Comparison of ENCODE assay signal across 8 mouse cellular contexts in the genomic region with DNA sequence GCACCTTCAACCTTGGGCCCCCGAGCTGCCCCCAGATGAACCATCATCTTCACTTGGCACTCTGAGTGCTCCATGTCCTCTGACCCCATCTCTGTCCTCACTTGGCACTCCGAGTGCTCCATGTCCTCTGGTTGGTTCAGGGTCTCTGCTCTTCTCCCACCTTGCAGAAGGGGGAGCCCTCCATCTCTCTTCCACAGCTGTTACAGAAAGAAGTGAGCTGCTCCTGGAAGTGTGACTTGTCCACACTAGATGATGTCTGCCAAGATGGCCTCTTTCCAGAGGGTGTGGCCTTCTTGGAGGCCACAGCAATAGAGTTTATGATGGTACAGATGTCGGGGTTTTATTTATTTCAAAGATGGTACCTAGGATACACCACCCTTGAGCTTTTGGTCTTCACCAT. TPM values are rescaled to one million over a fixed set of nuclear protein-coding genes. Genes with fewer than 3 reads are reported as not detected.
DNase-seq lines count a peak whose midpoint lies in the region; ATAC-seq lines count a peak whose summit lies in the region.

No protein-coding gene starts in this region.

- DNase-seq in embryonic facial prominence, embryonic 14.5 days (ENCODE audit: low spot score) = peak; percentile 43
- DNase-seq in embryonic facial prominence, embryonic 10.5 days (ENCODE audit: low spot score) = no peak
- peak; percentile 45 for DNase-seq in ES-CJ7 (ENCODE audit: low read depth, low spot score)
- peak; percentile 27 to 63 for DNase-seq in gastrocnemius, postnatal 36 days
- DNase-seq in lung, postnatal 10 days = peak; percentile 88
- DNase-seq in right cerebral cortex, adult 18-20 months = no peak

- intact Hi-C loops in gastrocnemius, postnatal 36 days (cut with DNase I) = no loop called here

- 66% methylated on average over 3 of the region's 3 CpGs for whole genome bisulfite sequencing in embryonic facial prominence, embryonic 14.5 days
- 80% methylated on average over 3 of the region's 3 CpGs for WGBS in embryonic facial prominence, embryonic 10.5 days

- H3K4me3 ChIP-seq in embryonic facial prominence, embryonic 14.5 days (ENCODE audit: low read depth, low read length) = no peak overlapping the region
- H3K4me3 ChIP-seq in embryonic facial prominence, embryonic 10.5 days = no peak overlapping the region

- ATAC-seq in embryonic facial prominence, embryonic 14.5 days (ENCODE audit: low read depth) = no peak
- no peak for ATAC-seq in monocyte, adult 5-6 weeks (replicated peaks; ENCODE audit: insufficient number of reproducible peaks, low FRiP score, low TSS enrichment, poor library complexity, severe bottlenecking)
- no peak for ATAC-seq in megakaryocyte-erythroid progenitor cell, adult 5-6 weeks (replicated peaks; ENCODE audit: low FRiP score, low TSS enrichment, poor library complexity, severe bottlenecking)

- H3K9ac ChIP-seq in embryonic facial prominence, embryonic 14.5 days (ENCODE audit: low read depth, low read length) = no peak overlapping the region

- no peaks in the 10 kb centered on the region for H3K27me3 ChIP-seq in embryonic facial prominence, embryonic 14.5 days (replicated peaks; ENCODE audit: control insufficient read depth, insufficient read depth, low read length)
- no peaks in the 10 kb centered on the region for H3K27me3 ChIP-seq in embryonic facial prominence, embryonic 10.5 days (replicated peaks; ENCODE audit: low read depth, poor library complexity, severe bottlenecking)

- no peak overlapping the region for H3K27ac ChIP-seq in embryonic facial prominence, embryonic 14.5 days (replicated peaks; ENCODE audit: low read depth, low read length)
- no peak overlapping the region for H3K27ac ChIP-seq in embryonic facial prominence, embryonic 10.5 days (replicated peaks)

- no peaks in the 10 kb centered on the region for H3K36me3 ChIP-seq in embryonic facial prominence, embryonic 14.5 days (ENCODE audit: control insufficient read depth, insufficient read depth, low read length)
- H3K36me3 ChIP-seq in embryonic facial prominence, embryonic 10.5 days (replicated peaks) = no peaks in the 10 kb centered on the region

- no peak overlapping the region for H3K4me2 ChIP-seq in embryonic facial prominence, embryonic 14.5 days (ENCODE audit: low read depth, low read length)

- H3K9me3 ChIP-seq in embryonic facial prominence, embryonic 14.5 days (ENCODE audit: control insufficient read depth, low read length) = no peaks in the 10 kb centered on the region
- H3K9me3 ChIP-seq in embryonic facial prominence, embryonic 10.5 days = no peaks in the 10 kb centered on the region

- no peaks in the 10 kb centered on the region for H3K4me1 ChIP-seq in embryonic facial prominence, embryonic 14.5 days (ENCODE audit: control insufficient read depth, insufficient read depth, low read length)
- H3K4me1 ChIP-seq in embryonic facial prominence, embryonic 10.5 days = peaks cover 14% of the 10 kb centered on the region

RNA-seq across cellular contexts. Expression of a gene that starts 38.8 kb away (rescaled TPM):
- 1.1 and 1.2 TPM in 2 replicates for polyA plus RNA-seq in embryonic facial prominence, embryonic 14.5 days (2014; fragmentation: Nextera tagmentation; extraction: Ambion mirVana)
- polyA plus RNA-seq in embryonic facial prominence, embryonic 10.5 days (2016; fragmentation: Nextera tagmentation; extraction: Ambion mirVana) = 1.4 and 1.7 TPM in 2 replicates
- not detected for total RNA-seq in gastrocnemius, postnatal 36 days (2021)
- not detected in 3 replicates for total RNA-seq in monocyte, adult 5-6 weeks (2017)
- not detected in 2 replicates for total RNA-seq in megakaryocyte-erythroid progenitor cell, adult 5-6 weeks (2014; fragmentation: Nextera tagmentation)
- not detected in 2 replicates for total RNA-seq in megakaryocyte-erythroid progenitor cell, adult 5-6 weeks (2017)

Comparison
In these comparisons a context has a peak if more than half of its experiments do, and no peak if none do; other contexts are left out.
1. DNase-seq: peak in embryonic facial prominence, embryonic 14.5 days (single experiment), ES-CJ7 (single experiment), gastrocnemius, postnatal 36 days (2 of 2) and lung, postnatal 10 days (single experiment); none in embryonic facial prominence, embryonic 10.5 days (single experiment) and right cerebral cortex, adult 18-20 months (single experiment).